Mouse (Mus musculus): ENCODE results near the gene Ints2. TPM values are rescaled to one million over a fixed set of nuclear protein-coding genes. Genes with fewer than 3 reads are reported as not detected.
"Not testable (repeated sequence)": the region's sequence is repeated elsewhere in the genome, so short reads cannot be mapped to it uniquely, and the experiment has no call there.

Ints2 gene
- polyA plus RNA-seq, 1 experiment from 2014 or later = 27.9 TPM

- Histone ChIP-seq H3K4me2 (ENCODE audit: low read depth, low read length) (peak within 1 kb of the TSS; percentile 68), H3K36me3 (ENCODE audit: control insufficient read depth, insufficient read depth, low read length) (peaks cover 39% of the 10 kb centered on the region), H3K27me3 (replicated peaks; ENCODE audit: control insufficient read depth, insufficient read depth, low read length) (no peaks in the 10 kb centered on the region), H3K27ac (replicated peaks; ENCODE audit: low read depth, low read length) (peak within 1 kb of the TSS; percentile 93), H3K9ac (ENCODE audit: low read depth, low read length) (peak within 1 kb of the TSS; percentile 84), H3K4me3 (ENCODE audit: low read depth, low read length) (peak within 1 kb of the TSS; percentile 87), H3K4me1 (ENCODE audit: control insufficient read depth, insufficient read depth, low read length) (no peaks in the 10 kb centered on the region), H3K9me3 (ENCODE audit: control insufficient read depth, low read length) (peaks cover 34% of the 10 kb centered on the region)
- WGBS = under 1% methylated on average over 53 of the region's 60 CpGs
- ATAC-seq (ENCODE audit: low read depth) (peak; percentile 99), DNase-seq (ENCODE audit: low spot score) (peak; percentile 98)
Measured at GRCm38 (mm10) chr11:86201037-86201786, 56.2 kb downstream of the Ints2 start, which contains the start of gene Brip1. TSS of gene Brip1 (minus strand) at chr11:86201193.

DNA sequence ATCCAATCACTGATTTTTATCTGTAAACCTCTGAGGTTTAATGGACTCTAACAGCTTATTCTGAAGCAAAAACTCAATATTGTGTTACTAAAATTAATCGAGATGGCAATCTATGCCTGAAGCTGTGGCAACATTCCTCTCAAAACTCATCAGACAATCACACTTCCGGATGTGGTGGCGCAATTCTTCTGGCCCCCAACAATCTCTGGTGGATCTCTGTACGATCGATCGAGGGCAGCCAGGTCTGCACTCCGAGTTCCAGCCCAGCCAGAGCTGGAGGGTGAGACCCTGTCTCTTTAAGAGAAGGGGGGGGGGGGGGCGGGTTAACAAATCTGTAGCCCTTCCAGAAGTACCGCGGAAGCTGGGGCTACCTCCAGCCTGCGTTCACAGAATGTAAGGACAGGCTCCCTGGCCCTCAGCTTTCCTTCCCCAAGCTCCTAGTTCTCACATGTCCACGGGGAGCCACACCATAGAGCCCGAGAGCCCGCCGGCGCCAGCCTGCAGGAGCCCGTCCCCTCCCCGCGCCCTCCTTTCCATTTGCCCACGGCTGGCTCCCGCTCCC is 56.8 kb downstream of the Ints2 start:
- H3K27ac ChIP-seq (replicated peaks; ENCODE audit: low read depth, low read length) = peak overlapping the region; percentile 81
- ATAC-seq (ENCODE audit: low read depth) = peak; percentile 74

DNA sequence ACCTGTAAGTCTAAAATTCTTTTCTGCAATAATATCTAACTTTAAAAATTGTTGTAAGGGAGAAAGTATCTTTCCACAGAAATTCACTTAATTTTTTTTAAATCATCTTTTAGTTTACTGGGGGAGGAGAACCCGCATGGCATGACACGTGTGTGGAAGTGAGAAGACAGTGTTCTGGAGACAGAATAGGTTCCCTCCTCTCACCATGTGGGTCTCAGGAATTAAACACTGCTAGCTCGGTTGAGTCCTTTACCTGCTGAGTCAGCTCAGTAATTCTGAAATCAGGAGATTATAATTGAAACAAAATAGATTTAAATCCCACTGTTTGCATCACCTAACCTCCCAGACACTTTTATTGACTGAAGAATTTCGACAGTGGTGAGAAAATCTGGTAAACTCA is 57.6 kb downstream of the Ints2 start:
- Histone ChIP-seq H3K9me3 (ENCODE audit: control insufficient read depth, low read length) (peaks cover 21% of the 10 kb centered on the region), H3K4me1 (ENCODE audit: control insufficient read depth, insufficient read depth, low read length) (no peaks in the 10 kb centered on the region), H3K4me2 (ENCODE audit: low read depth, low read length) (peak overlapping the region; percentile 68), H3K36me3 (ENCODE audit: control insufficient read depth, insufficient read depth, low read length) (peaks cover 24% of the 10 kb centered on the region), H3K27me3 (replicated peaks; ENCODE audit: control insufficient read depth, insufficient read depth, low read length) (no peaks in the 10 kb centered on the region), H3K9ac (ENCODE audit: low read depth, low read length) (no peak overlapping the region), H3K27ac (replicated peaks; ENCODE audit: low read depth, low read length) (no peak overlapping the region), H3K4me3 (ENCODE audit: low read depth, low read length) (peak overlapping the region; percentile 87)
- DNase-seq (ENCODE audit: low spot score) = no peak
- ATAC-seq (ENCODE audit: low read depth) = no peak
- WGBS = 52% methylated on average over 4 of the region's 4 CpGs

More for the DNA sequence above, 56.8 kb downstream of the Ints2 start:
- Histone ChIP-seq H3K9me3 (ENCODE audit: control insufficient read depth, low read length) (peaks cover 29% of the 10 kb centered on the region), H3K4me1 (ENCODE audit: control insufficient read depth, insufficient read depth, low read length) (no peaks in the 10 kb centered on the region), H3K4me2 (ENCODE audit: low read depth, low read length) (peak overlapping the region; percentile 68), H3K36me3 (ENCODE audit: control insufficient read depth, insufficient read depth, low read length) (peaks cover 32% of the 10 kb centered on the region), H3K27me3 (replicated peaks; ENCODE audit: control insufficient read depth, insufficient read depth, low read length) (no peaks in the 10 kb centered on the region), H3K4me3 (ENCODE audit: low read depth, low read length) (peak overlapping the region; percentile 87), H3K9ac (ENCODE audit: low read depth, low read length) (peak overlapping the region; percentile 72)
- under 1% methylated on average over 19 of the region's 21 CpGs for WGBS
- peak; percentile 50 for DNase-seq (ENCODE audit: low spot score)

DNA sequence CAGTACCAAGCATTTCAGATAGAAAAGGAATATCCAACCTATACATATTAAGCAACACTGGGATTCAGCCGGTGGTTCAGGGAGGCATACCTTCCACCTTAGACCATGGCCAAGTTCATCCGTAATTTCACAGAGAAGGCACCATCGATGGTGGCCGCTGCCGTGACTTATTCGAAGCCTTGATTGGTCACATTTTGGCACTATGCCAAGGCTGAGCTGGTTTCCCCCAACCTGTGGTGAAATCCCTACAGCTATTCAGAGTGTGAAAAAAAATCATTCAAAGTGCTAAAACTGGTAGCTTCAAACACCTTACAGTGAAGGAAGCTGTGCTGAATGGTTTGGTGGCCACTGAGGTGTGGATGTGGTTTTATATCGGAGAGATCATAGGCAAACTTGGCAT is 72.2 kb downstream of the Ints2 start:
- 89% methylated on average over 7 of the region's 7 CpGs for whole genome bisulfite sequencing
- not testable (repeated sequence) for H3K4me1 ChIP-seq (ENCODE audit: control insufficient read depth, insufficient read depth, low read length); H3K4me2 ChIP-seq (ENCODE audit: low read depth, low read length); H3K36me3 ChIP-seq (ENCODE audit: control insufficient read depth, insufficient read depth, low read length); H3K4me3 ChIP-seq (ENCODE audit: low read depth, low read length); DNase-seq (ENCODE audit: low spot score); H3K9ac ChIP-seq (ENCODE audit: low read depth, low read length); H3K27ac ChIP-seq (replicated peaks; ENCODE audit: low read depth, low read length); H3K27me3 ChIP-seq (replicated peaks; ENCODE audit: control insufficient read depth, insufficient read depth, low read length); H3K9me3 ChIP-seq (ENCODE audit: control insufficient read depth, low read length); ATAC-seq (ENCODE audit: low read depth)

- 58% methylated on average over 3 of the region's 3 CpGs for WGBS
- no peaks in the 10 kb centered on the region for H3K27me3 ChIP-seq (replicated peaks; ENCODE audit: control insufficient read depth, insufficient read depth, low read length)
- H3K4me2 ChIP-seq (ENCODE audit: low read depth, low read length) = no peak overlapping the region
- H3K36me3 ChIP-seq (ENCODE audit: control insufficient read depth, insufficient read depth, low read length) = no peaks in the 10 kb centered on the region
- ATAC-seq (ENCODE audit: low read depth) (no peak), DNase-seq (ENCODE audit: low spot score) (no peak)
- H3K9ac ChIP-seq (ENCODE audit: low read depth, low read length) = no peak overlapping the region
- H3K4me3 ChIP-seq (ENCODE audit: low read depth, low read length) = no peak overlapping the region
- no peaks in the 10 kb centered on the region for H3K9me3 ChIP-seq (ENCODE audit: control insufficient read depth, low read length)
- no peaks in the 10 kb centered on the region for H3K4me1 ChIP-seq (ENCODE audit: control insufficient read depth, insufficient read depth, low read length)
- no peak overlapping the region for H3K27ac ChIP-seq (replicated peaks; ENCODE audit: low read depth, low read length)
Measured at GRCm38 (mm10) chr11:86175833-86176232, 81.5 kb downstream of the Ints2 start.

- ATAC-seq (ENCODE audit: low read depth) = no peak
- Histone ChIP-seq H3K4me3 (ENCODE audit: low read depth, low read length) (no peak overlapping the region), H3K4me1 (ENCODE audit: control insufficient read depth, insufficient read depth, low read length) (no peaks in the 10 kb centered on the region), H3K27me3 (replicated peaks; ENCODE audit: control insufficient read depth, insufficient read depth, low read length) (no peaks in the 10 kb centered on the region), H3K36me3 (ENCODE audit: control insufficient read depth, insufficient read depth, low read length) (no peaks in the 10 kb centered on the region), H3K9me3 (ENCODE audit: control insufficient read depth, low read length) (no peaks in the 10 kb centered on the region), H3K27ac (replicated peaks; ENCODE audit: low read depth, low read length) (no peak overlapping the region), H3K4me2 (ENCODE audit: low read depth, low read length) (no peak overlapping the region), H3K9ac (ENCODE audit: low read depth, low read length) (no peak overlapping the region)
- WGBS = 54% methylated on average over 2 of the region's 2 CpGs
- DNase-seq (ENCODE audit: low spot score) = peak; percentile 62
Measured at GRCm38 (mm10) chr11:86174173-86174572, 83.2 kb downstream of the Ints2 start.

DNA sequence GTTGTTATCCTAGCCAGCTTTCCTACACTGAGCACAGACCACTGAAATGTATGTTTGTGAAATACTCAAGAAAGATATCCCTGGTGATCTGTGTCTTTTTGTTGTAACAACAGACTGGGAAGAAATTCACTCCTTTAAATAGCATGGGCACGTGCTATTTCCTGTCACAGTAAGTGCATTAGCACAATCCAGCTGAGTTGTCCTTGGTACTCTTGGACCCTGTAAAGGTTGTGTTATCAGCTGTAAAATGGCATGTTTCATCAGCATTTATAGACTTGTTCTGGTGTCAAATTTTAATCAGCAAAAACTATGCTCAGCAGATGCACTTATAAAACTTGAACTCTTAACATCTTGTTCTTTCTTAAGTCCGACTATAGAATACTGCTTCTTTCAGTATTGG is 86.6 kb downstream of the Ints2 start:
- Histone ChIP-seq H3K27me3 (replicated peaks; ENCODE audit: control insufficient read depth, insufficient read depth, low read length) (no peaks in the 10 kb centered on the region), H3K36me3 (ENCODE audit: control insufficient read depth, insufficient read depth, low read length) (no peaks in the 10 kb centered on the region), H3K9me3 (ENCODE audit: control insufficient read depth, low read length) (no peaks in the 10 kb centered on the region), H3K27ac (replicated peaks; ENCODE audit: low read depth, low read length) (no peak overlapping the region), H3K4me1 (ENCODE audit: control insufficient read depth, insufficient read depth, low read length) (no peaks in the 10 kb centered on the region), H3K9ac (ENCODE audit: low read depth, low read length) (no peak overlapping the region), H3K4me3 (ENCODE audit: low read depth, low read length) (no peak overlapping the region), H3K4me2 (ENCODE audit: low read depth, low read length) (no peak overlapping the region)
- ATAC-seq (ENCODE audit: low read depth) (no peak), DNase-seq (ENCODE audit: low spot score) (no peak)
- WGBS = 86% methylated on average over 2 of the region's 2 CpGs
